Mouse (Mus musculus): Measurements from ENCODE around the gene Gm20683. TPM values are rescaled to one million over a fixed set of nuclear protein-coding genes. Genes with fewer than 3 reads are reported as not detected.
"Not testable (repeated sequence)": the region's sequence is repeated elsewhere in the genome, so short reads cannot be mapped to it uniquely, and the experiment has no call there.

Gm20683 gene
- total RNA-seq, 2 experiments from 2014 or later = 18.6 to 19.2 TPM

DNA sequence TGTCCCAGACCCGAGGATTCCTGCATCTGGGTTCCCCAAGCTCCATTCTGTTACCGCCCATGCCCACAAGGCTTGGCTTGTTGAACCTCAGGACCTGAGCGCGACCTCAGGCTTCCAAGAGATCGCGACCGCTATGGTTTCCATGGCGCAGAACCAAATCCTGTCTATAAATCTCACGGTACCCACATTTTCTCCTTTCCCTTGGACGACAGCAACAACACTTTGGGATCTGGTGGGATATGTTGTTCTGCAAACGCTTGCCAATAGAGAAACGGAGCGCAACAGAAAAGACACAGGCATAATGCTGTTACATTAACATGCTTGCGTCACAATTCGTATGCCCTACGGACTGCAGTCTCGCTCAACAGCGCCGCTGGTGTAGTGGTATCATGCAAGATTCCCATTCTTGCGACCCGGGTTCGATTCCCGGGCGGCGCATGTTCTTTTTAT lies 33.2 kb upstream of the Gm20683 start, which contains the start of gene Mettl26:
Mettl26 (plus strand) TSS at position 354 of the 450 bp plus-strand sequence.
- peak; percentile 89 to 96 for DNase-seq
- intact Hi-C loops (cut with DNase I) = loop anchor here (2.0 kb wide), 1 partner anchor 42 kb away; the partner anchor contains the start of gene Stub1

DNA sequence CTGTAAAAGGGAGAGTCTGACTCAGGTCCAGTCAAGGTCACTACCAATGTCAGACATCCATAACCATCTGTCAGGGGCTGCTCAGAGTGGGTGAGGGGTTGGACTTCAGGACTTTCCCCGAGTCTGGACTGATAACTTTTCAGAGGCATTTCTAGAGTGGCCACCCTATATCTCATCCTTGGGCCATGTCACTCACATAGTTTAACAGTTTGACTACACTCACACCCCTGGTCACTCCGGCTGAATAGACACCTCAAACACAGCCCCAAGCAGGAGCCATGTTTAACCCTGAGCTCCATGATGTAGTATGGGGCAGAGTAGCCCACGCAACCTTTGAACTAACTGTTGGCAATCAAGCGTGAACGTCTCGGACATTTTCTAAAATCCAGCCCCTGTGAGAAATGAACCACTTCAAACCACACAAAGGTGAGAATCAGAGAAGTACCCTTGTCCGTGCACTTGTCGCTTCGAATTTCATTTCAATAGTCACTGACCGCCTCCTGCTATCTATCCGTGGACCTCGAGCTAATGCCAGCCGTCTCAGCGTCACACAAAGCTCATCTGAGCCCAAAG lies 32.7 kb upstream of the Gm20683 start:
- no peak for DNase-seq
- intact Hi-C loops (cut with DNase I) = loop anchor here (2.0 kb wide), 1 partner anchor 41 kb away; the partner anchor contains the start of gene Stub1

DNA sequence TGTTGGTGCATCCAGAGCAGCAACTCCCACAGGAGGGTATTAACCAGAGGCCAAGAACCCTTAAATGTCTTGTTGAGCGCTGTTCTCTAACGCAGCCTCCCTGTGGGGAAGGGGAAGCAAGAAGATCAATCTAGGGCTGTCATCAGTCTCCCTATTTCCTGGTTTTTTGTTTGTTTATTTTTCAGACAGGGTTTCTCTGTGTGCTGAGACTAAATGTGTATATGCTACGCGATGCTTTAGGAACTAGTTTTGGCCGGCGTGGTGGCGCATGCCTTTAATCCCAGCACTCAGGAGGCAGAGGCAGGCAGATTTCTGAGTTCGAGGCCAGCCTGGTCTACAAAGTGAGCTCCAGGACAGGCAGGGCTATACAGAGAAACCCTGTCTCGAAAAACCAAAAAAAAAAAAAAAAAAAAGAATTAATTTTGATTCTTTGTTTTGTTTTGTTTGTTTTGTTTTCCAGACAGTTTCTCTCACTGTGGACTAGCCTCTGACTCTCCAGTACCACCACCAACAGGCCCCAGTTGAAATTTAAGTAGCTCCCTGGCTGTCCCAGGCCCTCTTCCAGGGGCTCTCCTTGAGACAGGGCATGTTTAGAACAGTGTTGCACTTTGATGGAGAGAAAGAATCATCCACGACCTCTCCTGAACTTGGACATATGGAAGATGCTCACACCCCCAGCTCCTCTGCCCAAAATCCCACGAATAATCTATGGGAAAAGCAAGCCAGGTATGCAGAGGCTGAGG lies 32.0 kb upstream of the Gm20683 start:
- no peak for DNase-seq
- intact Hi-C loops (cut with DNase I) = loop anchor here (2.0 kb wide), 1 partner anchor 41 kb away; the partner anchor contains the start of gene Stub1

DNA sequence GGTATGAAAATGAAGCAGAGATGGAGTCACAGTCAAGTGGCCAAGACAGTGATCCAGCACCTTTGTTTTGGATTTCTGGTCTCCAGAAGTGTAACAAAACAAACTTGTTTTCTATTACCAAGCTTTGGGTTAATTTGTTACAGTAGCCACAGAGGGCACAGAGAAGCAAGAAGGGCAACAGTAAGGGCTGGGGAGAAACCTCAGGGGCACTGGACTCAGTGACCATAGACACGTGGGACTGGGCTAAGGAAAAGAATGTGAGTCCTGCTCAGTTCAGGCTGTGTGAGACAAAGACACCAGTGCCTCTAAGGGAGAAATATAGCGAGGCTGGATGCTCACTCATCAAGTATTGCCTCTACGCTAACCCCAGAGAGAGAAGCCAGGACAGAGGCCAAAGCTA lies 31.1 kb upstream of the Gm20683 start:
- no peak for DNase-seq
- intact Hi-C loops (cut with DNase I) = no loop called here

DNA sequence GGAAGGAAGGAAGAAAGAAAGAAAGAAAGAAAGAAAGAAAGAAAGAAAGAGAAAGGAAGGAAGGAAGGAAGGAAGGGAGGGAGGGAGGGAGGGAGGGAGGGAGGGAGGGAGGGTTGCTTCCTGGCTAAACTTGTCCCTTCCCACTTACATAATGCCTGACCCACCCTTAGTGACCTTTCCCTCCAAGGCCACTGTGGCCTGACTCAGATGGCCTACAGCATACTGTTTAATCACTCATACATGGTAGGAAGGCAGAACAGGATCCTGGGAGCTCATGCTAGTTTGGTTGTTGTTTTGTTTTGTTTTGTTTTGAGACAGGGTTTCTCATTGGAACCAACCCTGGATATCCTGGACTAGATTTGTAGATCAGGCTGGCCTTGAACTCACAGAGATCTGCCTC lies 30.0 kb upstream of the Gm20683 start:
- DNase-seq; intact Hi-C loops (cut with DNase I): not testable (repeated sequence)

DNA sequence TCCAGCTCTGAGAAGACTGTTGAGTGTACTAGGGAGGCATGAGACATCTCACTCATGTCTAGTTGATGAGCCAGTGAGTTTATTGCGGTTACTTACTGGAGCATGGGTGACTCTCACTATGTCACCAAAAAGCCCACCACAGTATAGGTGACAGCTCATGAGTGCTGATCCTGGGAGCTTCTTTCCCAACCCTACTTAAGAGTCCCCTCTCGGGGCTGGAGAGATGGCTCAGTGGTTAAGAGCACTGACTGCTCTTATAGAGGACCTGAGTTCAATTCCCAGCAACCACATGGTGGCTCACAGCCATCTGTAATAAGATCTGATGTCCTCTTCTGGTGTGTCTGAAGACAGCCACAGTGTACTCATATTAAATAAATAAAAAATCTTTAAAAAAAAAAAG lies 28.4 kb upstream of the Gm20683 start:
- DNase-seq = no peak
- intact Hi-C loops (cut with DNase I) = no loop called here

DNA sequence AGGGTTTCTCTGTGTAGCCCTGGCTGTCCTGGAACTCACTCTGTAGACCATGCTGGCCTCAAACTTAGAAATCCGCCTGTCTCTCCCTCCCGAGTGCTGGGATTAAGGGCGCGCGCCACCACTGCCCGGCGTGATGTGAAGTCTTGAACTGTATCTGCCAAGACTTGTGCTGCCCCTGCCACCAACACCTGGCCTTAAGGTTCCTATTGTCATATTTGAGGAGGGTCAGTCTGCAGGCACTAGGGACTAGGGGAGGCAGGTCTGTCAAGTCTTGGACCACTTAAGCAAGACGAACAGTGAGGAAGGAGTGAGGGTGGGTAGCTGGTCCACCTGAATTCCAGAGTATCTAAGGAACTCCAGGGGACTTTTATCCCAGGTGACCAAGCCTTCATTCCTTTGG lies 27.9 kb upstream of the Gm20683 start:
- intact Hi-C loops (cut with DNase I) = no loop called here

DNA sequence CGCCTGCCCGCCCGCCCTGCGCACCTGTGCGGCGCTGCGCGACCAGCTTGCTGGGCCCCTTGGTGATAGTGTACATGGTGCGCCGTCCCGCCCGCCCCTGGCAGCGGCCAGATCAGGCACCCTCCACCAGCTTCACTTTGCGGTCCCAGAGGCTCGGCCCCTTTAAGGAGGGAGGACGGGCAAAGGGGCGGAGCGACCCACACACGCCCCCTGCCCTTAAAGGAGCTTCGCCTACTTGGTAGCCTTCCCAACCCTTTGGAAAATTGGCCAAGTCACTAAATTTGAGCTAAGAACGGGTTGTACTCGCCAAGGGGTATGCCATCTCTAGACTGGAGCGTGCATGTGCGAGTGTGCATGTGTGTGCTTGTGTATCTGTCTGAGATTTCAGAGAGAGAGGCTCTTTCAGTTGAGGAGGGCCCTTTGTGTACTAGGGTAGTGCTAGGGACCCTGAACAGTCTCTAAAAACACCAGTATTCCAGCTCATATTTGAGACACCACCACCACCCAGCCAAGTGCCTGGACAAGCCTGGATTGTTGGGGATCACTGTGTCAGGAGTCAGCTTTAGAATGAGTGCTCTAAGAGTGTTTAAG lies 27.1 kb upstream of the Gm20683 start, which contains the start of gene Mcrip2:
Mcrip2 (minus strand) TSS at position 164 of the 591 bp plus-strand sequence.
- intact Hi-C loops (cut with DNase I) = no loop called here
- DNase-seq = peak; percentile 72 to 77

More for the DNA sequence above, 27.9 kb upstream of the Gm20683 start:
- no peak for DNase-seq

DNA sequence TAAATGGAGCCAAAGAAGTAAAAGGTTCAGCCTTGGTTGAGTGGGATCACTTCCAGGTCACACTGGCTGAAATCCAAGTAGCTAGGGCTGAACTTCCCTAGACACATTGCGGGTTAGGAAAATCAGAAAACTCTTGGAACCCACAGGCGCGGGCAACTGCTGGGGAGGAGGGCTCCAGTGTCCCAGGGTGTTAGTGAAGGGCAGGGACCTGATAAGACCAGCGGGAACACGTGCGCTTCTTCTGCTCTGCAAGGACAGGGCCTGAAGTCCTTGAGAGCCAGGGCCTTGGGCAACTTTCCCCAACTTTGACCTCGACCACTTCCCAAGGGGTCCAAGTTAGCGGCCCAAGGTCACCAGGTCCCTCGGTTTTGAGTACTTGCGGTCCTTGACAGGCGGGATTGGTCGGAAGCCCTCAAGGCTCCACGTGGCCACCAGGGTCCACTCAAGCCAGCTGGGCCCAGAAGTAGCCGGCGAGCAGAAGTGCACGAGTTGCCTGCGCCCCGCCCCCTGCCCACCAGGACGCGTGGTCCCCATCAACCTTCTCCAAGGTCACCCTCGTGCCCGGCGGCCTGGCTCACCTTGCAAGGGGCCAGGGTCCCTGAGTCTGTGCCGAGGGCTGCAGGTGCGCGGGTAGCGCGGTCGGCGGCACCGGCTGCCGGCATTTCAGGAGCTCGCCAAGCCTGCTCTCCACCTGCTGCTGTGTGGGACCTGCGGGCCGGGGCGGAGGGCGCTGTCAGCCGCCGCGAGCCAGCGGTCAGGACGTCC lies 26.5 kb upstream of the Gm20683 start:
- intact Hi-C loops (cut with DNase I) = no loop called here
- peak; percentile 49 to 60 for DNase-seq

DNA sequence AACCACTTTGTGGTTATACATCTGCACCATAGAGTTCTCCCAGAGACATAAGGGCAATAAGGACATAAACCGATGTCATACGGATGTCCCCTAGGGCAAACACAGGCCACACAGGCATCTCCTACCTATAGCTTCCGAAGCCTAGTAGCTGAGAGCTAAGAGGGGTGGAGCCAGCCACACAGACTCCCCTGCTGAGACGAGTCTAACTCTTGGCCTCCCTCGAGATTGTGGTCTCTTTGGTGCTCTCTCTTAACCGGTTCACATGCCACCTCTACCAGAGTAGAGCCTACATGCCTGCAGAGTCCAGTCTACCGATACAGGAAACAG lies 25.9 kb upstream of the Gm20683 start:
- intact Hi-C loops (cut with DNase I) = no loop called here
- DNase-seq = no peak

DNA sequence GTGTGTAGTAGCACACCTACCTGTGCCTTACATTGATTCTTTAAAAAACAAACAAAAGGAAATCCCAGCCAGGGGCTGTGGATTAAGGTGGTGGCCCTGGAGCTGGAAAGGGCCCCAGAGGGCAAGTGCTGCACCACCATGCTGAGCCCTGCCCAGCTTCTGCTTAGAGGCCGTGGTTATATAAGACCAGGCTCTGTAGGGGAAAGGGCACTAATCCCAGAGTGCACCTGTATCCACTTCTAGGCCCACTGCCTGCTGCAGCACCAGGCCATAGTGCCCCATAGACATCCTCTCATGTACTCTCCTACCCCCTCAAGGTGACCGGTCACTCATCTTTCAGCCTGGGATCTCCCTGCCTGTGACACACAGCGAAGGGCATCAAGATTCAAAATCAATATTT lies 24.6 kb upstream of the Gm20683 start:
- no peak for DNase-seq
- intact Hi-C loops (cut with DNase I) = no loop called here

DNA sequence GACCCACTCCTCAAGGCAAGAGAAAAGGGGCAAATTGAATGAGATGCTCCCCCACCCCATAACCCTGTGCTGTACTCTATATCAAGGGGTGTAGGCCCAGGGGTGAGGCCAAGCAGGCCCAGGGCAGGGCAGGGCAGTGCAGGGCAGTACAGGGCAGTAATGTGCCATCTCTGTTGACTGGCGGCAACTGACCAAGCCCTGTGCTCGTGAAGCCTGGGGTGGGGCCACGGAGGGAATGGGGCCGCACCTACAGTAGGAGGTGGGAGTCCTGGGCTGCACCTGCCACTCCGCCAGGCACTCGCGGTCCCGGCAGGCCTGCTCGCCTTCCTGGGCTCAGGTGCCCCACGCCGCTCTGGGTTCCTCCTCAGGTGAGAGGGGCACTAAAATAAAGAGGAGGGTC lies 23.7 kb upstream of the Gm20683 start:
- intact Hi-C loops (cut with DNase I) = no loop called here
- no peak for DNase-seq

DNA sequence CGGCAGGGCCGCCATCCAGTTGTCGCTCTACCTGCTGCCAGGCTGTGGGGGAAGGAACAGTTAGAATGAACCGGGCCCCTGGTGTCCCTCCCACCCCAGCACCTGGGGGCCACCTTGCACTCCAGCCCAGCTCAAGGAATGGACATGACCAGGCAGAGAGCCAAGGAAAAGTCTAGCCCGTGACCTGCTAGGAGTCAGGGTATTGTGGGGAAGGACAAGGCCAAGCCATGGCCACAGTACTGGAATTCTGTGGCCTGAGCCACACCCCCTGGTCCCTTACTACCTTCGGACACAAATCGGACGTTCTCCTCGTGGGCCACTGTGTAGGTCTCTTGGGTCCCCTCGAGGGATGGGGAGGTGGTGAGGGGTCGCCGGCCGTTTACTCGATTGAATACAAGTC lies 22.7 kb upstream of the Gm20683 start:
- intact Hi-C loops (cut with DNase I) = no loop called here
- no peak for DNase-seq

DNA sequence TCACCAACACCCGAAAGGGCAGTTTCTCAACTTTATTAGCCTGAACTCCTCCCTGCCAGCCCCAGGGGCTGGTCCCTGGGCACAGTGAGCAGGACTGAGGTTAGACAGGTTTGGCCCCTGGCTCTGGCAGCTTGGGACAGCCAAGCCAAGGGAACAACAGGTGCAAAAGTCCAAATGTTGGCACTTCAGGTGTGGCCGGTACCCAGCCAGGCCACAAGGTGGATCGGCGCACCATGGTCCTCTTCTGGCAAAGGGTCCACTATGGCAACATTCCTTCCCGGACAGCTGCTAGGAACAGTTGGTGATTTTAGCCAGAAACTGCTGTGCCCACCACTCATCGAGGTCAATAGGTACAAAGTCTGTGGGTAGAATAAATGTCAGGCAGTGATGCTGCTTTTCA lies 22.1 kb upstream of the Gm20683 start:
- intact Hi-C loops (cut with DNase I) = no loop called here

DNA sequence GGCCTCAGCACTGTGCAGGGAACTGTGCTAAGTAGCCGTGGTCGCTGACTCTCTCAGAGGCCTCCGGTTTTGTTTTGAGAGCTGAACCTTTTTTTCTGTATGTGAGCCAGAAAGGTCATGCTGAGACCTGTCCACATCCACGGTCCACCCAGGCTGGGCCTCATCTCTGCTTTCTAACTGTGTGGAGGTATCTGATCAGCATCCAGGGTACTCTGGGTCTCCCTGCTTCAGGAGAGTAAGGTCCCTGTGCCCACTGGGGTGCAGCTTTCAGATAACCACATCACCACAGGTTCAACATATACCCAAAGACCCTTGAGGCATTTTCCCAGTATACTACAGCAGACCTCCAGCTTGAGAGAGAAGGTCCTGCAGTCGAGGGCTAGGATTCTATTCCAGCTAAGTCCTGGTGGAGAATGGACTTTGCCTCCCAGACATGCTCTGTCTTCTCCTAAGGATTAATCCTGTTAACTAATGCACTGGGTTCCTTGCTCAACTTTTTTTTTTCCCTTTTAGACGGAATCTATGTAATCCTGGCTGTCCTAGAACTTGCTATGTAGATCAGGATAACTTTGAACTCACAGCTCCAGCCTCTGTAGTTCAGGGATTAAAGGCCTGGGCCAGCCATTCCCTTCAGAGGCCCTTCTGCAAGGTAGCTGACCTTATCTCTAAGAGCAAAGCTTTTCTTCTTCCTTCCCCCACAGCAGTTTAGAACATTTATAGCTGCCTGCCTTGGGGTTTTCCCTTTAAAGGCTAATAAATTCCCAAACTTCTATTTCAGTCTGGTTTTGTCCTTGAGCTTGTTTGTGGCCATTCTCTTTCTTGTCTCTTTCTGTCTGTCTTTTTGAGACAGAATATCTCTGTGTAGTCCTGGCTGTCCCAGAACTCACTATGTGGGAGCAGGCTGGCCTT lies 20.4 kb upstream of the Gm20683 start:
- intact Hi-C loops (cut with DNase I) = no loop called here
- DNase-seq = no peak

More for the DNA sequence above, 22.1 kb upstream of the Gm20683 start:
- DNase-seq = no peak

DNA sequence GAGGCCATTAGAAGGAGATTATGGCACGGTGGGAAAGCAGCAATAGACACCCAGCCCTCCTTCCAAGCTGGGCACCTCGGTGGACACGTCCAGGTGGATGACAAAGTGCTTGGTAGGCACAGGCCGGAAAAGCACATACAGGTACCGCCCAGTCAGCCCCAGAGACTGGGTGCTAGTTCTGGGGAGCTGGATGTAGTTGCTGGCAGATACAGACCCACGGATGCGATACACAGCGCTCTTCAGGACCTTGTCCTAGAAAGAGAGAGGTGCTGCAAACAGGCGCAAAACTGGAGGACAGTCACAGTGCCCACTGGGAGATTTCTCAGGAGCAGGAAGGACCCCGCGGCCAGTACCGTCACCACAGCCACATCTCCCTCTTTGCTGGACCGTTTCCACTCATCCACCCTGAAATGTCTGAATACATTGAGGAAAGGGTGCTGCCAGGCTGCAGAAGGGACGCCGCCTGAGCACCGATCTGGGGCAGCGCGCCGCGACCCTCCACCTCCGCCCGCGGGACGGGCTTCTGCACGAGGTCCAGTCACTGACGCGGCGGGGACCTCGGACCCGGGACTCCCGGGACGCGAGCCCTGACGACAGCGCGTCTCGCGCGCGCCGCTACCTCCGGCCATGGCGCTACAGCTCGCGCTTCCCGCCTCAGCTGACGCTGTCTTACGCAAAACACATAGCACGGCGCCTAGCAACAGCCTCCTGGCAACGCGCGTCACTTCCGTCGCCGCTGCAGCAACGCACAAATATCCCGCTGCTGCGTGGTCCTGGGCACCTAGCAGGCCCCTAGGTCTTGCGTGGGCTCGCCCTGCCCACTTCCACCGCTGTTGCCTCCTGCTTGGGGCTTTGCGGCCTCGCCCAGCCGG lies 19.5 kb upstream of the Gm20683 start, which contains the start of gene Wdr90:
Wdr90 (minus strand) TSS at position 670 of the 872 bp plus-strand sequence.
- intact Hi-C loops (cut with DNase I) = no loop called here
- peak; percentile 80 to 83 for DNase-seq

DNA sequence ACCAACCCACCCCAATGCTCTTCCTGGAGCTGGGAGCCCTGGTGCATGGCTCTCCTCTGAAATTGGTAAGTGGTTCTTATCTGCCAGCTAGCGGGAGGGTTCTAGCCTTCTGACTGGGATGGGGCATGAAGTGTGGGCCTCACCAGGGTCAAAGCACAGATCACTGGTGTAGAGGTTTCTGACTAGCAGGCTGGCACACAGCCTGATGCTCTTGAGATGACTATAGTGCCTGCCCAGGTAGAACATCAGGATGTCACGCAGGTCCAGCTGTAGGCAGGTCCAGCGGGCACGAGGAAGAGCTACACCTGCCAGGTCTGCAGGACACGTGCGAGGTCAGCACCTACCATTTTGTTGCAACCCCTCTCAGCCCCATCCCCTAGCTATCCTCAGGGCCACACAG lies 18.7 kb upstream of the Gm20683 start:
- intact Hi-C loops (cut with DNase I) = no loop called here
- no peak for DNase-seq

DNA sequence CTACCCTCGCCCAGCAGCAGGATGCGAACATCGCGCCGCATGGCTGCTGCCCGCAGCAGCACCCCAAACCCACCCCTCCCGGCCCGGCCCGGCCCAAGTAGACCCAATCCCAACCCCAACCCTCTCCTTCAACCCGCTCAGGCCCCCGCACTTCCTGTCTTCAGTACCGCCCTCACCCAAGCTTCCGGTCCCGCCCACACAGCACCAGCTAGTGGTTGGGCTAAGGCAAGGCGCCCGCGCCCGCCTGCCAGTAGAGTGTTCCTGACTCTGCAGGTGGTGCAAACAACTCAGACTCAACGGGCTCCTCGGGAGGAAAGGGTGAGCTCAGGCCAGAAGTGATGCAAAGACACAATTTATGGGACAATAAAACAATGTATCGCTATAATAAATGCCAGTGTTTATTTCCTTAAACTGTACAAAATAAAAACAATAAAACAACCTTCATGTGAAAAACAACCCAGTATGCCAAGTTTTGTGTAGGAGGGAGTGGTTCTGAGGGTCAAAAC lies 2.9 kb upstream of the Gm20683 start, which contains the start of gene Rhot2:
Rhot2 (minus strand) TSS at position 456 of the 506 bp plus-strand sequence.
- DNase-seq = peak; percentile 90 to 94
- intact Hi-C loops (cut with DNase I) = no loop called here

Measured in gastrocnemius, postnatal 36 days (tissue).